13 mouse cellular contexts compared by ENCODE assay signal in genomic region chr3:131523749-131524148, GRCm38 (mm10).
"Had no signal": no experiment of that assay in that cellular context is flagged by ENCODE, and none has a peak within 500 bp of the region (broad histone marks: within the 10 kb centered on the region; RNA-seq: fewer than 3 reads in every experiment).

No protein-coding gene starts in this region.

- H3K4me2 ChIP-seq: liver, embryonic 11.5 days; liver, embryonic 15.5 days; midbrain, embryonic 13.5 days; neural tube, embryonic 15.5 days had no signal

- H3K9ac ChIP-seq: liver, embryonic 15.5 days; midbrain, embryonic 13.5 days; neural tube, embryonic 15.5 days had no signal

- H3K9me3 ChIP-seq: limb, embryonic 10.5 days; liver, embryonic 15.5 days; midbrain, embryonic 13.5 days; neural tube, embryonic 15.5 days had no signal

- H3K4me3 ChIP-seq: left cerebral cortex, adult 2 months; limb, embryonic 10.5 days; liver, embryonic 15.5 days; midbrain, embryonic 13.5 days; myocyte; neural tube, embryonic 15.5 days had no signal

- H3K27ac ChIP-seq: left cerebral cortex, adult 2 months; limb, embryonic 10.5 days; liver, embryonic 15.5 days; midbrain, embryonic 13.5 days; neural tube, embryonic 15.5 days had no signal

- H3K36me3 ChIP-seq: limb, embryonic 10.5 days; liver, embryonic 15.5 days; midbrain, embryonic 13.5 days; neural tube, embryonic 15.5 days had no signal

- H3K4me1 ChIP-seq: limb, embryonic 10.5 days; liver, embryonic 15.5 days; midbrain, embryonic 13.5 days; neural tube, embryonic 15.5 days had no signal

- H3K27me3 ChIP-seq: liver, embryonic 15.5 days; midbrain, embryonic 13.5 days; neural tube, embryonic 15.5 days had no signal

- DNase-seq: kidney, adult 2 months; kidney, postnatal 25 days; right cerebral cortex, adult 18-20 months; right cerebral cortex, postnatal 25 days; thymus, adult 2 months; thymus, postnatal 25 days had no signal

- ATAC-seq: midbrain, embryonic 13.5 days had no signal
